Mouse (Mus musculus): ENCODE measurements at regions not wholly inside any gene's neighbourhood (a gene's known extent, or its start where the extent isn't known, plus 50 kb on each side); places are given as distances from the start of the nearest gene placed in this dataset.

DNA sequence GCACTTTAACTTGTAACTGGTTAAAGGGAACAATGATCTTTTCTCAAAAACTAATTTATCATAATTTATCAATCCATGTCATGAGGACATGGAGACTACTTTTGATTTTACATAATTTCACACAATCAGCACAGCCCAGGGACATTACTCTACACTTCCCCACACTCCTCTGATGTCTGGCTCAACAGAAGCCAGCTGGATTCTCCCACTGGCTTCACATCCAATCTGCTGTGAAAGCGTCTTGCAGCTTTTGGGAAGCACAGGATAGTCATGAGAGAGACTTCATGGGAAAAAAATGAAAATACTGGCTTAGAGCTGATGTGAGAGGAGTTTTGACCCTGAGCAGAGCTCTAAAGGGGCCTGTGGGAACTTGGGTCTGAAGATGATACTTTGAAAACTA lies 61.7 kb upstream of the Hrasls start:
- no peak for DNase-seq (ENCODE audit: low read depth, low spot score)
- 79% methylated on average over 1 of the region's 1 CpGs for WGBS

DNA sequence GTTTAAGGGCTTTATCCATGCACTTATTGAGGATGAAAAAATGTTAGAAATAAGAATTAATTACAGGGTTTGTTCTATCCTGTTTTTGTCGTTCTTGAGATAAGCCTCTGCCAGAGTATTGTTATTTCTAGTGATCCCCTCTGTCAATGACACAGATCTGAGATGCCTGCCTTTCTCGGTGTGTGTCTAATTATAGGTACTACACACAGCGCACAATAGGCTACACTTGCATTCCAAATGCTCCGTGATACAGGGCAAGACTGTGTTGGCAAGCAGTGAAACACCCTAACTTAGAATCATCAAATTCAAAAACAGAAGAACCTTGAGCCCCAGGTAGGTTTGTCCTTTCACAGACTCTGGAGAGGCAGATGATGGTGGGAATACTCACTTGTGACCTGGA lies 90.3 kb upstream of the Hrasls start:
- 81% methylated on average over 4 of the region's 4 CpGs for WGBS
- DNase-seq (ENCODE audit: low read depth, low spot score), result no peak

DNA sequence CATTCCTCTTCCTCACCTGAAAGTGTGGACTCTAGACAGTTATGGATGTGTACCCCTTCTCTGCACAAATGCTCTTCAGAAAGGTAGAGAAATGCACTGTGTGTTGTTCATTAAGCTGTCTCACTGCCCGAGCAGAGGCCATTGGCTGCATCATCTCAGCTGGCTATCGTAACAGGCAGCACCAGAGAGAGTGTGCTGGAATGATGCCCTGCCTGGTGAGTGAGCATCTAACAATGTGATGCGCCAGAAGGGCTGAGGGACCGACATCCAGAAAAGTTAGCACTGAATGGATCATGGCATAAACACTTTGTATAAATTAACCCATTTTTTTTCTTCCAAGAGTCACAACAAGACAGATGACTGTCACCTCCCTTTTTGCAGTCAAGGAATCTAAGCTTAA lies 112.7 kb upstream of the Hrasls start:
- 76% methylated on average over 4 of the region's 4 CpGs for WGBS

DNA sequence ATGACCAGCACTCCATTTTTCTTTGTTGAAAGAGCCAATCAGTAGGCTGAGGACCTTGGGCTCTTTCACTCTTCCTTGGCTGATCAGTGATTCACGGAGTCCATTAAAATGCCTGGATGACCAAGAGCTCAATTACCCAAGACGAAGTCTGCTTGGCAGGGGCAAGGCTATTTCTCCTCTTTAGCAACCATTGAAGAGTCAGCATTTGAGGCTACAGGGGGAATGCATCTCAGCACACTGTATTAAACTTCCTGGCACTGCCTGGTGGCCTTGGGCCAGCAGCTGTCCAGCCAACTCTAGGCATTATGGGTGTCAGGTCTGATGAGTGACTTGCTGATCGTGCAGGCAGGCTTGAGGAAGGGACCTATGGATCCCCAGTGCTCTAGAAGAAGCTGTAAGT lies 136.5 kb upstream of the Mb21d2 start:
- WGBS, result 72% methylated on average over 3 of the region's 3 CpGs
- no peak for DNase-seq (ENCODE audit: low read depth, low spot score)

More for the DNA sequence above, 112.7 kb upstream of the Hrasls start:
- DNase-seq (ENCODE audit: low read depth, low spot score), result no peak

DNA sequence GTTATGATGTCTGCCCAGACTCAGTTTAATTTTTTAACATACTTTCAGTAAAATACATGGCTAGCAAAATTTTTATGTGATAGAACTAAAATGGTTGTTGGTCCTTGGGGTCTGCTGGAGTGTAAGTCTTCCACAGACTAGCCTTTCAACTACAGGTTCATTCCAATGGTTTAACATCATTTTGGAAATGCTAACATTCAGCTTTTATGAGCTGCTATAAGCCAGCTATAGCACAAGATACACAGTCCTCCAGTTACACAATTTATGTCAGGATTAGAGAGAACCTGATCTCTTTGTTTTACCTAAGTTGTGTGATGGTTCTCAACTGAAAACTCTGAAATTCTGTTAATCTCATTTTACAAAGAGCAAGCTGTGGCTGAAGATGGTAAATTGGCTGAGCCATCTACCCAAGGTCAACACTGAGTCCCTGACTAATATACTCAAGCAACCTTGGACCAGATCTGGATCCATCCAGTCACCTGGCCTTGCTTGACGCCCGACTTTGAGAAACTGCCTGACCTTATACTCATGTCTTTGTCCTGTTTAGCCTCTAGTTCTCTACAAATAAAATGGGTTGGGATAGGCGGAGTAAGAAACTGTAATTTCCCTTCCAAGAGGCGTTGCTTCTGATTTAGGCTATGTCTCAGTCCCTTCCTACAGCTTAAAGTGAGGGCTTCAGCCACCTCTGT lies 135.8 kb upstream of the Mb21d2 start:
- no peak for DNase-seq (ENCODE audit: low read depth, low spot score)
- 87% methylated on average over 4 of the region's 4 CpGs for WGBS

DNA sequence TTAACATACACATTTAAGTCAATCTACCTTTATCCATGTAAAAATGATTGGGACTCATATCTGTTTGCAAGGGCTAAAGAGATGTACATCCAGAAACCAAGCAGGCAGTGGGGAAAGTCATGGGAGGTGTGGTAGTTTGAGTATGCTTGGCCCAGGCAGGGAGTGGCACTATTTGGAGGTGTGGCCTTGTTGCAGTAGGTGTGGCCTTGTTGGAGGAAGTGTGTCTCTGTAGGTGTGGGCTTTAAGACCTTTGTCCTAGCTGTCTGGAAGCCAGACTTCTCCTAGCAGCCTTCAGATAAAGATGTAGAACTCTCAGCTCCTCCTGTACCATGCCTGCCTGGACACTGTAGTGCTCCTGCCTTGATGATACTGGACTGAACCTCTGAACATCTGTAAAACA lies 133.9 kb upstream of the Mb21d2 start:
- DNase-seq (ENCODE audit: low read depth, low spot score), result peak; percentile 24

DNA sequence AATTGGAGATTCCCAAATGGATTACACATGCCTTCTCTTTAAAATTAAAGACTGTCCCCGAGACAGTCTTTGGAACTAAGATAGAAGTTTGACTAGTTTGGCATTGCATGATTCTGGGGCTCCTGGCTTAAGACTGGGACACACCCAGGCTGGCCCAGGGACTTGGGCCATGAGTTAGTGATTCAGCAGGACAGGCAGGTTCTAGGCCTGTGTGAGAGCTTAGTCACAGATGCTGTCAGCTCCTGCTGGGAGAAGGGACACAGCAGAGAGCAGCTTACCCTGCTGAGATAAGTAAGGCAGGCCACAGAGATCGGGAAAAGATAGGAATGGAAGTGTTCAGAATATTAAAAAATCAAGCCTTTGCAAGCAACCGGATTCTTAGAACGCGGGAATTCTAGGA lies 127.6 kb upstream of the Mb21d2 start:
- no peak for DNase-seq (ENCODE audit: low read depth, low spot score)
- WGBS, result 78% methylated on average over 5 of the region's 5 CpGs

DNA sequence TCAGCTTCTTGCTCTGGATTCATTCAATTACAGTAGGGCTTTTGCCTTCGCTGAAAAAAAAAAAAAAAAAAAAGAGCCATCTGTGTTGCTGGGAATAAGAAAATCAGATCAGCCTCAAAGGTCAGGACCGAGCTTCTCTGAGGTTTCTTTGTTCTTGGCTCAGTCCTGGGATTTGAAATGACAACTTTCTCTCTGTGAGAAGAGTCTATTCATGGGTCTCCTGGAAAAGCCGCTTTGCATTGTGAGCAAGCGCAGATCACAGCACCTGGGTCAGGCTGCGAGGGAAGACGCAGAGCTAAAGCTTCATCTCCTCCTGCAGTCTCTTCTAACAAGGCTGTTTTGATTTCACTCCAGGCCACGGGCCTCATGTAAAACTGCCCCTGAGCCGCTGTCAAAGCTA lies 125.0 kb upstream of the Mb21d2 start:
- WGBS, result 60% methylated on average over 8 of the region's 8 CpGs
- DNase-seq (ENCODE audit: low read depth, low spot score), result no peak

DNA sequence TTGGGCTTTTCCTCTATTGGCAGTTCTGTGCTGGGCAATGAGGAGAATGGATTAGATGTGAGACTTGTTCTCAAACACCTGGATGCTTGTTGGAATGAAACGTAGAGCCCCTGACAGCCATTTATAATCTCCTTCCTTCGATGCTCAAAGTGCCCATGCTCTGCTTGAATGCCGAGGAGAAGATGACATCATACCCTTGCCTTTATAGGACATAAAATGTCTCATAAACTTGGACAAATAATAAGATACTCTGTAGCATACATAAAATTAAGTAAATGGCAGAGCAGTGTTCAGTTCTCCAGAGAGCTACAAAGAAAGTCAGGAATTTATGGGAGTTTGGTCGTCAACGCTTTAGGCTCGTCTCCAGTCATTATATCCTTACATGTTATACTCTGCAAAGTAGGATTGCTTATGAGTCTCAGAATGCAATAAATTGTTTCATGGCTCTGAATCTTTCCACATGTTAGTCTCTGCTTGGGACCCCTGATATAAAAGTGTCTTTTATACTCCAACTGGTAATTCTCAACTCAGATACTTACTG lies 117.0 kb upstream of the Mb21d2 start:
- 51% methylated on average over 6 of the region's 6 CpGs for WGBS
- no peak for DNase-seq (ENCODE audit: low read depth, low spot score)

DNA sequence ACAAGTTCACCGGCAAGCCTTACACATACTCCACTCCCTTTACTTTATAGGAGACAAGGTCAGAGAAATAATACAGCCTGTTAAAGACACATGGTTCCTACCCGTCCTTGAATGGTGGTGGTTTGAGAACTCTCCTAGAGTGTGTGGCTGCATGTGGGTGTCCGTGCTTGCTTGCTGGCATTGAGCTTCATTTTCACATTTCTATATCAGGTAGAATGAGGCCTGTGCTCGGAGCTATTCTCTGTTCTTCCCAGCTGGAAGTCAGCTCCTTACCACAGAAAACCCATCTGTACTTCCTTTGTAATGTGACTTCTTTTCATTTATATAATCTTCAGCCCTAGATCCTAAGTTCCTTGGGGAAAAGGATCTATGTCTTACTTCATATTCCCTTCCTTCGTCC lies 106.0 kb upstream of the Mb21d2 start:
- WGBS, result 67% methylated on average over 5 of the region's 5 CpGs
- no peak for DNase-seq (ENCODE audit: low read depth, low spot score)

DNA sequence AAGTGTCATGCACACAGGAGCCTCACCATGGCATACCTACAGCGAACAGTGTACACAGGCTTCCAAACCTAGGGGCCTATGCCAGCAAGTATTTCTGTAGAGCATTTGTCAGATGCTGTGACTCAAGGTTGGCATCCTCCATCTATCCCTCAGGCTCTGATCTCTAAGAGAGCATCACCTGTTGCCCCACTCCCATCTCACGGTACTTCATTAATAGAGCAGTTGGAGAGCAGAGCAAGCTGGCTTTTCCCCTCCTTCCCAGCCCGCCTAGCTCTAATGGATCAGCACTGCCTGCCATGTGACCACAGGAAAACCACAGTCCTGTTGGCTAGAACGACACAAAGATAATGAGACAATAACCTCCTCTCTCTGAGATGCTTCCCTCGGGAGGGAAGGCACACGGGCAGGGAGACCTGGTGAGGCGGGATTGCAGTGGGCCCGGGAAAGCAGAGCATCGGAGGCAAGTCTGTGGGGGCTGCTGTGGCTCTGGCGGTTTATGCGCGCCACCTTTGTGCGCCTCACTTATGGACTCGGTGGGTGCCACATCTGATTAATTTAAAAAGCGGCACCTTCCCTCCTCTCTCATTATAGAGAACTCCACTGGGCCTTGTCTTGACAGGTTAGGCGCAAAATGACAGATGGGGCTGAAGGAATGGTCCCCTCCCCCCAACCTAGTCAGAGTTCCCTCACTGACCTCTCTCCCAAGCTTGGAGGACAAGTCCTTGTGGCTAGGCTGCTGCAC lies 104.8 kb upstream of the Mb21d2 start:
- DNase-seq (ENCODE audit: low read depth, low spot score), result no peak
- WGBS, result 65% methylated on average over 16 of the region's 16 CpGs

DNA sequence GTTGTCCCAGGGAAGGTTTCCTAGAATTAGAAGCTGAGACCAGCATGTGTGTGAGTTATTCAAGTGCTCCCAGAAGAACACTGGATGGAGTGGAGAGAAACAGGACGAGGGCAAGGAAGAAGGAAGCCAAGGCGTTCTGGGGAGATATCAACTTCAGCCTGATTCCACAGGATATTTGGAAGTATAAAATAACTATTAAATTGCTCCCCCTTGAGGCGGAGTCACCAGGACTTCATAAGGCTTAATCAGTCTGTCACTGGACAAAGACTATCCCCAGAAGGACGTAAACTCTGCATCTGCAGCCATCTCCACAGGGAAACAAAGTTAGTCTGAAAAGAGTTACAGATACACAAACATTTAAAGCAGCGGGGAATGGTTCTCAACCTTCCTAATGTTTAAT lies 103.9 kb upstream of the Mb21d2 start:
- 54% methylated on average over 5 of the region's 5 CpGs for WGBS
- DNase-seq (ENCODE audit: low read depth, low spot score), result no peak

DNA sequence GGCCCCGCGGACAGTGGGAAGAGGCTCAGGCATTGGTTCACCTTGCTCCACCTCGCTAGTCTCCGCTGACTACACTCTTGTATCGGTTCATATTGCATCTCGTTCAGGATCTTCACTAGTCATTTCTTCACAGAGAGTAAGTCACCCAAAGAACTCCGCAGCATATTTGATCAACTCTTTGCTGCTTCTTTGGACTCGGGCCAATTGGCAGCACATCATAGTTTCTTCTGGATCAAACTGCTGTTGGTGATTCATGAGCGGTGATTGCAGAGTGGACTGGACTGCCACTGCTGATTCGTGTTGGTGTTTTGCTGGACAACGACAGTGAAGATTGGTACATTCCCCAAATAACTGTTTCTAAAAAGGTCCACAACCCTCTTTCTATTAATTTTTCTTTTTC lies 98.4 kb upstream of the Mb21d2 start:
- 80% methylated on average over 11 of the region's 11 CpGs for WGBS
- no peak for DNase-seq (ENCODE audit: low read depth, low spot score)

DNA sequence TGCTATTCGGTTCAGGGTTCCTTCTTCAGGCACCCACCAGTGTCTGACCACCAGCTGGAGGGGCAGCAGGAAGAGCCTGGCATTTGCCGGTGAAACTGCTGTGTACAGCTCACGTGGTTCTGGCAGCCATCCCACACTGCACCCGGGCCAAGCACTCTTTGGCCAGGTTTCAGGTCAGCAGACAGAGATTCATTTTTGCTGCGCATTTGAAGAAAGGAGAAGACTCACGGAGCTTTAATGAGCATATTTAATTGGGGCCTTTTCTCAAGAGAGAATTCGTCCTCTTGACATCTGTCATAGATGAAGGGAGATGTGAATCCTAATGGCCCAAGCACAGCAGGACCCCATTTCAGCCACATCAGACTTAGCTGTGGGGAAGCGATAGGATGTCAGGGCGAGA lies 71.8 kb upstream of the Mb21d2 start:
- no peak for DNase-seq (ENCODE audit: low read depth, low spot score)
- 63% methylated on average over 9 of the region's 9 CpGs for WGBS

DNA sequence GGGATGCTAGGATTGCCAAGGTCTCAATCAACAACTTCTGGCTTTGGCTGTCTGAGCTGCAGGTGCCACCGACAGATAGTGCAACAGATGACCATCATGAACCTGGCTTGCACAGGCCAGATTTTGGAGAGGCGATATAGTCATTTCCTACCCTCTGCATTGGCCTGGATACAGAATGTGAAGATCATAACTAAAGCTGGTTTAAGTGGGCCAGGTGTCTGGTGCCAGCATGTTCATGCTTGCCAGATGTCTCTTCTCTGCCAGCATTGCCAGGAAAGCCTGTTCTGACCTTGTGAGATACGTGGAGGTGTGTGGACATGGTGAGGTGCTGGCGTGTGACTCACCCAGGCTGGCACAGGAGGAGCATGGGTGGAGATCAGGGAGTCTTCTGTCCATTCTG lies 70.2 kb upstream of the Mb21d2 start:
- DNase-seq (ENCODE audit: low read depth, low spot score), result no peak
- 76% methylated on average over 4 of the region's 4 CpGs for WGBS

DNA sequence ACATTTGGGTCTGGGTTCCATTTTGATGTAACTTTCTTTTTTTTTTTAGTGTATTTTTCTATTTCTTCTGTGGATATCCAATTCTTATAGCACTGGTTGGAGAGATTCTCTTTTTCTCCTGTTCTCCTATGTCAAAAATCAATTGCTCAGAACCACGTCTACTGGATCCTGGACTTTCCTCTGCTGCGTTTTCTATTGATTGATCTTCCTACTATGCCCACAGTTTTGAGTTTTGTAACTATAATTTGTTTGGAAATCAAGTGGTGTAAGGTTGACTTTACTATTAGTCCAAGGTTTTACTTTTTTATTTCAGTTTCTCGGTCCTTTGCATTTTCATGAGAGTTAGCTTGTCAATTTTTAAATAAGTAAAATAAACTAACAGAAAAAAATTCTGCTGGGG lies 67.2 kb upstream of the Mb21d2 start:
- WGBS, result 62% methylated on average over 3 of the region's 3 CpGs
- DNase-seq (ENCODE audit: low read depth, low spot score), result no peak

DNA sequence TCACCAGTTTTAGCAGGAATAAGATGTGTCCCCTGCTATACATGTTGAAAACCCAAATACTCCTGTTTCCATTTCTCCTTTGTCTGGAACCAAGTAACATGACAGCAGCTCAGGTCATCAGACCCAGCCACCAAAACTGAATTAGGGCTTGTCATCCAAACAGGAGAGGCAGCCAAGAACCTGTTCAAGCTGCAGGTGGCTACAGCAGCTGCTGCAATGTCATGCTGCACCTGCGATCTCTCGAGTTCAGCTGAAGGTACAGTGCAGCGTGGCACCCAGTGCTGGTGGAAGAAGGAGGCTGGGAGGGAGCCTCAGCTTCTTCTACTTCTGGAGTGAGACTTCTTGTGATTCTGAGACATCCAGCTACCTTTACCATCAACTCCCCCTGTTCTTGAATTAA lies 61.2 kb upstream of the Mb21d2 start:
- WGBS, result 79% methylated on average over 3 of the region's 3 CpGs
- DNase-seq (ENCODE audit: low read depth, low spot score), result no peak

DNA sequence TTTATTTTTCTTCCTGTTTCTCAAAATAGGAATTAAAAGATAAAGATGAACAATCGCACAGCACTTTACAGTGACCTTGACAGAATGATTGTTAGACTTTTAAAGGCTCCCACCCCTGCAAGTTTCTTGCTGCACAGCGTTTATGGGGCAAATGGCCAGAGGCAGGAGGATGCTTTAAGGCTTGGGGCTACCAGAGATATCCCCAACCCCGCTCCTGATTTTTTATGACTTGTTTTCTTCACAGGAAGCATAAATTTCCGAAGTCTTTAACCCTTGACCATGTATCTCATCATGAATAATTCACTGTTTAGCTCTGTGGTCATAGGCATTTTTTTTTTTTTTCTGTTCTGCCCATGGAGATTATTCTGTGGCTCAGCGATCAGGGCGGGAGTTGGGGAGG lies 55.5 kb upstream of the Mb21d2 start:
- 31% methylated on average over 6 of the region's 6 CpGs for WGBS
- no peak for DNase-seq (ENCODE audit: low read depth, low spot score)

DNA sequence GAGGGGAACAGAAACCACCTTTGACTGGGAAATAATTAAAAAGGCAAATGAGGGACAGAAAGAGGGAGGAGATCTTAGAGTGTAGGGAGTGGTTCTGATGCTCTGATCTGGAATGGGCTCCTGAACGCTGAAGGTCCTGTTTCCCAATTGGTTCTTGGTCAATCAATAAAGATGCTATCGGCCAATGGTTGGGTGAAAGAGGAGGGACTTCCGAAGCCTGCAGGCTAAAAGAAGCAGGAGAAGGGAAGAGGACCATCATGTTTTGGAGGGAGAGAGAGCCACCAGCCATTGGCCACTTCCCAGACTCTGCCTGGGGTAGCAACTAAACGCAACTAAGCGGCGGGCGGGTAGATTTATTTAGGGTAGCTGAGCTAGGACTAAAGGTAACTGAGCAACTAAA lies 53.4 kb upstream of the Mb21d2 start:
- 75% methylated on average over 7 of the region's 7 CpGs for WGBS
- no peak for DNase-seq (ENCODE audit: low read depth, low spot score)
